Mouse (Mus musculus): ENCODE measurements around the gene Olfml2a. TPM values are rescaled to one million over a fixed set of nuclear protein-coding genes. Genes with fewer than 3 reads are reported as not detected.
"Not testable (repeated sequence)": the region's sequence is repeated elsewhere in the genome, so short reads cannot be mapped to it uniquely, and the experiment has no call there.

The Olfml2a gene
- total and polyA plus RNA-seq, 2 experiments from 2014 or later = 3.3 to 12.7 TPM

- WGBS = 85% methylated on average over 14 of the region's 14 CpGs
- no peak overlapping the region for H3K9ac ChIP-seq (replicated peaks; ENCODE audit: low read depth, low read length)
- H3K4me2 ChIP-seq (ENCODE audit: low read depth, low read length) = peak overlapping the region; percentile 69
- TF ChIP-seq CTCF (IDR thresholded peaks at IDR 0.05; ENCODE audit: low read depth) (no peak), EP300 (IDR thresholded peaks at IDR 0.05; ENCODE audit: low read depth) (no peak)
- H3K4me3 ChIP-seq (ENCODE audit: low read depth, low read length) = no peak overlapping the region
- peaks cover 26% of the 10 kb centered on the region for H3K36me3 ChIP-seq (replicated peaks; ENCODE audit: control insufficient read depth, insufficient read depth, low read length)
- H3K4me1 ChIP-seq (ENCODE audit: control insufficient read depth, insufficient read depth) = peaks cover 21% of the 10 kb centered on the region; the same call in 1 of the 2 replicates
- H3K27me3 ChIP-seq (ENCODE audit: control insufficient read depth, insufficient read depth, low read length) = no peaks in the 10 kb centered on the region
- no peak overlapping the region for H3K27ac ChIP-seq (ENCODE audit: low read depth)
- ATAC-seq (ENCODE audit: insufficient read depth, low read depth) = no peak
- no peaks in the 10 kb centered on the region for H3K9me3 ChIP-seq (replicated peaks; ENCODE audit: control insufficient read depth, low read length)
- DNase-seq (ENCODE audit: low spot score) = no peak
Observed at GRCm38 (mm10) chr2:39006149-39006730, 74.5 kb downstream of the Olfml2a start.

GRCm38 (mm10) chr2:39007865-39008264, 76.1 kb downstream of the Olfml2a start:
- DNase-seq (ENCODE audit: low spot score) (peak; percentile 89), ATAC-seq (ENCODE audit: insufficient read depth, low read depth) (peak; percentile 86)

DNA sequence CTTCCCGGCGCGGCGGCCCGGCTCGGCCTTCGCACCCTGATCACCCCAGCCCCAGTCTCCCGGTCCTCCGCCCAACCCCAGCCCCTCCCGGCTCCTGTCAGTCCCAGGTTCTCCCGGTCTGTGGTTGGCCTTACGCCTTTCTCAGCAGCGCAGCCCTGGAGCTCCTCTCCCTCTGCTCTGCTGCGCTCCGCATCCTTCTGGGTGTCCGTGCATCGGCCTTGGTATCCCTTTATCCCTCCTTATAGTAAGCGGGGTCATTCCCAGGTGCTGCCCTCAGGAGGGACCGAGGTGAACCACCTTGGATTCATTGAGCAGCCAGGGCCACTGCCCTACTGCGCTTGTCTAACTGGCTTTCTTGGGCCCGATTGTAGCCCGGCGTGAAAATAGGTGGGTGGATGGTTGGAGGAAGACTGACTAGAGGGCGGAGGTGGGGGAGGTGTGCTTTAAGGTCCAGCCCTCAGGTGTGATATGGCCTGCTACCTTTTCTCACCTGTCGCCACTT, 76.6 kb downstream of the Olfml2a start:
- Histone ChIP-seq H3K4me1 (ENCODE audit: control insufficient read depth, insufficient read depth) (peaks cover 26% of the 10 kb centered on the region; the same call in 1 of the 2 replicates), H3K36me3 (replicated peaks; ENCODE audit: control insufficient read depth, insufficient read depth, low read length) (peaks cover 13% of the 10 kb centered on the region), H3K9me3 (replicated peaks; ENCODE audit: control insufficient read depth, low read length) (no peaks in the 10 kb centered on the region), H3K27ac (ENCODE audit: low read depth) (peak overlapping the region; percentile 94), H3K4me3 (ENCODE audit: low read depth, low read length) (peak overlapping the region; percentile 83), H3K4me2 (ENCODE audit: low read depth, low read length) (peak overlapping the region; percentile 94), H3K9ac (replicated peaks; ENCODE audit: low read depth, low read length) (peak overlapping the region; percentile 86), H3K27me3 (ENCODE audit: control insufficient read depth, insufficient read depth, low read length) (no peaks in the 10 kb centered on the region)
- ATAC-seq (ENCODE audit: insufficient read depth, low read depth) (peak; percentile 33), DNase-seq (ENCODE audit: low spot score) (peak; percentile 44)
- TF ChIP-seq CTCF (IDR thresholded peaks at IDR 0.05; ENCODE audit: low read depth) (no peak), EP300 (IDR thresholded peaks at IDR 0.05; ENCODE audit: low read depth) (no peak)
- WGBS = 1% methylated on average over 18 of the region's 25 CpGs

More at GRCm38 (mm10) chr2:39007865-39008264, 76.1 kb downstream of the Olfml2a start:
- under 1% methylated on average over 41 of the region's 44 CpGs for WGBS
- H3K27me3 ChIP-seq (ENCODE audit: control insufficient read depth, insufficient read depth, low read length) = no peaks in the 10 kb centered on the region
- H3K9me3 ChIP-seq (replicated peaks; ENCODE audit: control insufficient read depth, low read length) = no peaks in the 10 kb centered on the region
- peaks cover 14% of the 10 kb centered on the region for H3K36me3 ChIP-seq (replicated peaks; ENCODE audit: control insufficient read depth, insufficient read depth, low read length)
- peak overlapping the region; percentile 86 for H3K9ac ChIP-seq (replicated peaks; ENCODE audit: low read depth, low read length)
- H3K4me3 ChIP-seq (ENCODE audit: low read depth, low read length) = peak overlapping the region; percentile 83
- H3K4me2 ChIP-seq (ENCODE audit: low read depth, low read length) = peak overlapping the region; percentile 94
- H3K4me1 ChIP-seq (ENCODE audit: control insufficient read depth, insufficient read depth) = peaks cover 26% of the 10 kb centered on the region; the same call in 1 of the 2 replicates
- TF ChIP-seq EP300 (IDR thresholded peaks at IDR 0.05; ENCODE audit: low read depth) (peak; percentile 77; the same call in 1 of the 2 replicates), CTCF (IDR thresholded peaks at IDR 0.05; ENCODE audit: low read depth) (no peak)
- H3K27ac ChIP-seq (ENCODE audit: low read depth) = peak overlapping the region; percentile 94

DNA sequence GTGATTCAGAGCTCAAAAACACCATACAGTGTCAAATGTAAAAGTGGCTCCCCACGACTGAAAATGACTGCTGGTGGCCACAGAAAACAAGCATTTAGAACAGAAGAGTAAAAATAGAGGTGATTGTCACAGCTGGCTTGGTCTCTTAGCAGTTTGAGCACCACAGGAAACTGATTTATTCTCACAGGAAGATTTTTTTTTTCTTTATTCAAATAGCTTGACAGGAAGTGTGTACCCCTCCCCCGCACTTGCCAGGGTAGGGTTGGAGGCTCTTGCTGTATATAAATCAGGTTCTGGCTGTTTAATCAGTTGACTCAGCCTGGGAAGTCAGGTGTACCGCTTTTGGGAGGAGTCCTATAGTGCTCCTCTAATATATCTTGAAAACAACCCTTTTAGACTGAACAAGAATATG, 77.2 kb downstream of the Olfml2a start:
- DNase-seq (ENCODE audit: low spot score) (peak; percentile 42), ATAC-seq (ENCODE audit: insufficient read depth, low read depth) (no peak)
- Histone ChIP-seq H3K4me3 (ENCODE audit: low read depth, low read length) (peak overlapping the region; percentile 83), H3K27ac (ENCODE audit: low read depth) (peak overlapping the region; percentile 94), H3K9ac (replicated peaks; ENCODE audit: low read depth, low read length) (peak overlapping the region; percentile 86), H3K4me2 (ENCODE audit: low read depth, low read length) (peak overlapping the region; percentile 94), H3K9me3 (replicated peaks; ENCODE audit: control insufficient read depth, low read length) (no peaks in the 10 kb centered on the region), H3K36me3 (replicated peaks; ENCODE audit: control insufficient read depth, insufficient read depth, low read length) (peaks cover 13% of the 10 kb centered on the region), H3K4me1 (ENCODE audit: control insufficient read depth, insufficient read depth) (peaks cover 26% of the 10 kb centered on the region; the same call in 1 of the 2 replicates), H3K27me3 (ENCODE audit: control insufficient read depth, insufficient read depth, low read length) (no peaks in the 10 kb centered on the region)
- TF ChIP-seq CTCF (IDR thresholded peaks at IDR 0.05; ENCODE audit: low read depth) = no peak
- no peak for TF ChIP-seq EP300 (IDR thresholded peaks at IDR 0.05; ENCODE audit: low read depth)
- 21% methylated on average over 3 of the region's 3 CpGs for WGBS

DNA sequence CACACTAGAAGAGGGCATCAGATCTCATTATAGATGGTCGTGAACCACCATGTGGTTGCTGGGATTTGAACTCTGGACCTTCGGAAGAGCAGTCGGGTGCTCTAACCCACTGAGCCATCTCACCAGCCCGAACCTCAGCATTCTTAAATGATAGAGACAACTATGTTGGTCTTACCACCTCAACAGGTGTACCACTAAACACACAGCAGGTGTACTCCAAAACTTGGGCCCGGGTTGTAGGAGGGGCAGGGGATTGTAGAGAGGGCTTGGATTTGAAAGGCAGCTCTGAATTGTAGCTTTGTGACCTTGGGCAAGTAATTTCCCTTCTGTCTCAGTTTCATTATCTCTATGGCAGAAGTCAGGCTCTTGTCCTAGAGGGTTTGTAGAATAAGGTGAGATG, 78.4 kb downstream of the Olfml2a start:
- not testable (repeated sequence) for H3K9me3 ChIP-seq (replicated peaks; ENCODE audit: control insufficient read depth, low read length); ATAC-seq (ENCODE audit: insufficient read depth, low read depth); H3K4me2 ChIP-seq (ENCODE audit: low read depth, low read length); H3K4me3 ChIP-seq (ENCODE audit: low read depth, low read length); DNase-seq (ENCODE audit: low spot score); H3K27me3 ChIP-seq (ENCODE audit: control insufficient read depth, insufficient read depth, low read length); H3K9ac ChIP-seq (replicated peaks; ENCODE audit: low read depth, low read length); H3K27ac ChIP-seq (ENCODE audit: low read depth)
- Histone ChIP-seq H3K4me1 (ENCODE audit: control insufficient read depth, insufficient read depth) (peaks cover 26% of the 10 kb centered on the region; the same call in 1 of the 2 replicates), H3K36me3 (replicated peaks; ENCODE audit: control insufficient read depth, insufficient read depth, low read length) (peaks cover 25% of the 10 kb centered on the region)
- 93% methylated on average over 4 of the region's 5 CpGs for WGBS
